Mouse (Mus musculus) hindbrain, embryonic 10.5 days (tissue): ENCODE data around the gene Pcgf5. TPM values are rescaled to one million over a fixed set of nuclear protein-coding genes. Genes with fewer than 3 reads are reported as not detected.
A peak's percentile ranks its signal among the peaks of the same experiment; 100 is the strongest.

Experiments
- DNase-seq: peaks from one replicate; pipeline ENCODE4 v3.0.0-alpha.2; 2017; ENCODE audit warnings: low spot score
- H3K27ac ChIP-seq: fragments of 300-500 bp; sonication (generic); 2 replicates; pipeline ENCODE4 v1.5.1; 2016; ENCODE audit warnings: mild to moderate bottlenecking, moderate library complexity
- H3K27me3 ChIP-seq: fragments of 300-500 bp; sonication (generic); 2 replicates; pipeline ENCODE4 v1.6.1; 2016; ENCODE audit warnings: mild to moderate bottlenecking; ENCODE audit not compliant: poor library complexity, insufficient read depth, severe bottlenecking
- H3K36me3 ChIP-seq: fragments of 300-500 bp; sonication (generic); 2 replicates; pipeline ENCODE4 v1.6.1; 2016; ENCODE audit warnings: mild to moderate bottlenecking, moderate library complexity
- H3K4me1 ChIP-seq: fragments of 300-500 bp; sonication (generic); replicated peaks from 2 replicates; pipeline ENCODE4 v1.6.1; 2016; ENCODE audit warnings: mild to moderate bottlenecking
- H3K4me3 ChIP-seq: fragments of 300-500 bp; sonication (generic); 2 replicates; pipeline ENCODE4 v1.5.1; 2016; ENCODE audit warnings: mild to moderate bottlenecking, moderate library complexity
- H3K9me3 ChIP-seq: fragments of 300-500 bp; sonication (generic); 2 replicates; pipeline ENCODE4 v1.6.1; 2016; ENCODE audit warnings: mild to moderate bottlenecking, moderate library complexity
- WGBS: fragments of 180-500 bp; shearing (Covaris S2); methylation state at CpG from one replicate; pipeline ENCODE4 v1.1.7; 2016; 5-methylcytosine and 5-hydroxymethylcytosine counted together
- polyA plus RNA-seq: library from polyadenylated mRNA; unstranded; fragments of >200 nt; fragmentation: Nextera tagmentation; extraction: Ambion mirVana; gene quantifications from 2 replicates; pipeline ENCODE4 v1.2.1, GENCODE M21; 2016

Pcgf5 gene
- 11.4 and 11.8 TPM in 2 replicates for polyA plus RNA-seq

GRCm38 (mm10) chr19:36348161-36348800 is at the start of gene Pcgf5:
Gene Pcgf5, plus strand, starts transcription at chr19:36348309.
- H3K27ac ChIP-seq: peak within 1 kb of the TSS; percentile 79
- H3K36me3 ChIP-seq: no peaks in the 10 kb centered on the region
- peak within 1 kb of the TSS; percentile 80 for H3K4me3 ChIP-seq
- peaks cover 75% of the 10 kb centered on the region for H3K27me3 ChIP-seq
- peak; percentile 65 for DNase-seq
- peaks cover 20% of the 10 kb centered on the region for H3K4me1 ChIP-seq
- H3K9me3 ChIP-seq: no peaks in the 10 kb centered on the region
- WGBS: under 1% methylated on average over 92 of the region's 92 CpGs

- Histone ChIP-seq H3K9me3 (no peaks in the 10 kb centered on the region), H3K4me3 (no peak overlapping the region), H3K27me3 (no peaks in the 10 kb centered on the region), H3K4me1 (no peaks in the 10 kb centered on the region), H3K27ac (no peak overlapping the region), H3K36me3 (no peaks in the 10 kb centered on the region)
- 86% methylated on average over 5 of the region's 5 CpGs for WGBS
- DNase-seq: no peak
These were observed 42.6 kb upstream of the Pcgf5 start for GRCm38 (mm10) chr19:36305542-36305941.

- H3K27me3 ChIP-seq: no peaks in the 10 kb centered on the region
These were observed 34.1 kb upstream of the Pcgf5 start for GRCm38 (mm10) chr19:36314010-36314409.

GRCm38 (mm10) chr19:36319735-36320134 is 28.4 kb upstream of the Pcgf5 start:
- WGBS: 91% methylated on average over 4 of the region's 4 CpGs
- H3K4me3 ChIP-seq: no peak overlapping the region
- no peaks in the 10 kb centered on the region for H3K9me3 ChIP-seq
- no peaks in the 10 kb centered on the region for H3K36me3 ChIP-seq
- no peaks in the 10 kb centered on the region for H3K27me3 ChIP-seq
- H3K4me1 ChIP-seq: no peaks in the 10 kb centered on the region
- no peak for DNase-seq
- no peak overlapping the region for H3K27ac ChIP-seq

More at GRCm38 (mm10) chr19:36314010-36314409, 34.1 kb upstream of the Pcgf5 start:
- WGBS: 91% methylated on average over 5 of the region's 5 CpGs
- DNase-seq: no peak
- Histone ChIP-seq H3K27ac (no peak overlapping the region), H3K9me3 (no peaks in the 10 kb centered on the region), H3K4me3 (no peak overlapping the region), H3K4me1 (no peaks in the 10 kb centered on the region), H3K36me3 (no peaks in the 10 kb centered on the region)

- H3K4me3 ChIP-seq: no peak overlapping the region
- no peak for DNase-seq
- H3K9me3 ChIP-seq: no peaks in the 10 kb centered on the region
- H3K36me3 ChIP-seq: no peaks in the 10 kb centered on the region
- no peaks in the 10 kb centered on the region for H3K4me1 ChIP-seq
- WGBS: 89% methylated on average over 3 of the region's 3 CpGs
- H3K27me3 ChIP-seq: no peaks in the 10 kb centered on the region
- H3K27ac ChIP-seq: no peak overlapping the region
These were observed 27.0 kb upstream of the Pcgf5 start for GRCm38 (mm10) chr19:36321066-36321465.

GRCm38 (mm10) chr19:36323326-36323725 is 24.8 kb upstream of the Pcgf5 start:
- H3K4me1 ChIP-seq: no peaks in the 10 kb centered on the region
- no peaks in the 10 kb centered on the region for H3K27me3 ChIP-seq
- no peaks in the 10 kb centered on the region for H3K36me3 ChIP-seq
- H3K27ac ChIP-seq: no peak overlapping the region
- no peak overlapping the region for H3K4me3 ChIP-seq
- H3K9me3 ChIP-seq: no peaks in the 10 kb centered on the region
- WGBS: 73% methylated on average over 2 of the region's 2 CpGs
- DNase-seq: no peak

GRCm38 (mm10) chr19:36328678-36329077 is 19.4 kb upstream of the Pcgf5 start:
- 92% methylated on average over 5 of the region's 5 CpGs for WGBS

GRCm38 (mm10) chr19:36347376-36347775 is 733 bp upstream of the Pcgf5 start:
- Histone ChIP-seq H3K27me3 (peaks cover 75% of the 10 kb centered on the region), H3K27ac (no peak overlapping the region), H3K4me1 (peaks cover 20% of the 10 kb centered on the region), H3K9me3 (no peaks in the 10 kb centered on the region), H3K4me3 (0 out of 2 replicates have a peak overlapping the region, but pooled peaks have one; percentile 80), H3K36me3 (no peaks in the 10 kb centered on the region)
- no peak for DNase-seq
- 23% methylated on average over 6 of the region's 6 CpGs for WGBS

More at GRCm38 (mm10) chr19:36328678-36329077, 19.4 kb upstream of the Pcgf5 start:
- H3K36me3 ChIP-seq: no peaks in the 10 kb centered on the region
- H3K9me3 ChIP-seq: no peaks in the 10 kb centered on the region
- H3K4me3 ChIP-seq: no peak overlapping the region
- H3K27ac ChIP-seq: no peak overlapping the region
- no peak for DNase-seq
- no peaks in the 10 kb centered on the region for H3K4me1 ChIP-seq
- H3K27me3 ChIP-seq: no peaks in the 10 kb centered on the region

GRCm38 (mm10) chr19:36347831-36348160 is 313 bp upstream of the Pcgf5 start:
- no peak for DNase-seq
- peak overlapping the region; percentile 79; the same call in 1 of the 2 replicates for H3K27ac ChIP-seq
- H3K27me3 ChIP-seq: peaks cover 75% of the 10 kb centered on the region

GRCm38 (mm10) chr19:36348801-36349486 is 835 bp downstream of the Pcgf5 start:
- Histone ChIP-seq H3K4me1 (peaks cover 20% of the 10 kb centered on the region), H3K4me3 (peak overlapping the region; percentile 80), H3K27ac (peak overlapping the region; percentile 79), H3K36me3 (no peaks in the 10 kb centered on the region), H3K9me3 (no peaks in the 10 kb centered on the region), H3K27me3 (peaks cover 75% of the 10 kb centered on the region)
- whole genome bisulfite sequencing: under 1% methylated on average over 85 of the region's 85 CpGs
- peak; percentile 62 for DNase-seq

More at GRCm38 (mm10) chr19:36347831-36348160, 313 bp upstream of the Pcgf5 start:
- 1% methylated on average over 11 of the region's 11 CpGs for WGBS
- Histone ChIP-seq H3K9me3 (no peaks in the 10 kb centered on the region), H3K4me3 (peak overlapping the region; percentile 80), H3K4me1 (peaks cover 20% of the 10 kb centered on the region), H3K36me3 (no peaks in the 10 kb centered on the region)

- H3K36me3 ChIP-seq: no peaks in the 10 kb centered on the region
- no peaks in the 10 kb centered on the region for H3K9me3 ChIP-seq
- H3K27me3 ChIP-seq: peaks cover 71% of the 10 kb centered on the region
- H3K4me3 ChIP-seq: peak overlapping the region; percentile 80
- H3K4me1 ChIP-seq: peaks cover 20% of the 10 kb centered on the region
- DNase-seq: peak; percentile 6
- 5% methylated on average over 15 of the region's 15 CpGs for WGBS
- H3K27ac ChIP-seq: no peak overlapping the region
These were observed 1.4 kb downstream of the Pcgf5 start for GRCm38 (mm10) chr19:36349487-36349955.

GRCm38 (mm10) chr19:36350181-36350580 is 2.1 kb downstream of the Pcgf5 start:
- Histone ChIP-seq H3K27ac (no peak overlapping the region), H3K4me1 (peaks cover 20% of the 10 kb centered on the region), H3K36me3 (no peaks in the 10 kb centered on the region), H3K27me3 (peaks cover 66% of the 10 kb centered on the region), H3K9me3 (no peaks in the 10 kb centered on the region), H3K4me3 (no peak overlapping the region)
- WGBS: 85% methylated on average over 11 of the region's 11 CpGs
- no peak for DNase-seq

GRCm38 (mm10) chr19:36350870-36351269 is 2.8 kb downstream of the Pcgf5 start:
- Histone ChIP-seq H3K27me3 (peaks cover 59% of the 10 kb centered on the region), H3K36me3 (no peaks in the 10 kb centered on the region), H3K27ac (no peak overlapping the region), H3K4me1 (peaks cover 20% of the 10 kb centered on the region), H3K4me3 (no peak overlapping the region), H3K9me3 (no peaks in the 10 kb centered on the region)
- 93% methylated on average over 9 of the region's 9 CpGs for WGBS
- no peak for DNase-seq
